Mouse (Mus musculus): ENCODE data around the gene Gtf3c1.
"Not testable (repeated sequence)": the region's sequence is repeated elsewhere in the genome, so short reads cannot be mapped to it uniquely, and the experiment has no call there.

Gene Gtf3c1

GRCm38 (mm10) chr7:125707593-125708022 is at the start of gene Gtf3c1, which contains the start of gene D430042O09Rik:
Gene Gtf3c1 (minus strand): TSS chr7:125707780.
Gene D430042O09Rik (plus strand): TSS chr7:125707888.
- peak; percentile 100 for DNase-seq (ENCODE audit: low spot score in 2 of 2)

GRCm38 (mm10) chr7:125756806-125757205 is 49.2 kb upstream of the Gtf3c1 start:
- DNase-seq (ENCODE audit: low spot score in 2 of 2) = no peak

GRCm38 (mm10) chr7:125753326-125753715 is 45.7 kb upstream of the Gtf3c1 start:
- DNase-seq (ENCODE audit: low spot score in 2 of 2) = no peak

- DNase-seq (ENCODE audit: low spot score in 2 of 2) = no peak
Observed at GRCm38 (mm10) chr7:125752699-125753325, 45.2 kb upstream of the Gtf3c1 start.

GRCm38 (mm10) chr7:125748186-125748585 is 40.6 kb upstream of the Gtf3c1 start:
- peak in 1 of 2 experiments; percentile 25 for DNase-seq (ENCODE audit: low spot score in 2 of 2)

GRCm38 (mm10) chr7:125747316-125747690 is 39.7 kb upstream of the Gtf3c1 start:
- no peak for DNase-seq (ENCODE audit: low spot score in 2 of 2)

- DNase-seq (ENCODE audit: low spot score in 2 of 2) = no peak
Observed at GRCm38 (mm10) chr7:125746621-125747315, 39.2 kb upstream of the Gtf3c1 start.

GRCm38 (mm10) chr7:125744774-125745173 is 37.2 kb upstream of the Gtf3c1 start:
- no peak for DNase-seq (ENCODE audit: low spot score in 2 of 2)

- DNase-seq (ENCODE audit: low spot score in 2 of 2) = no peak
Observed at GRCm38 (mm10) chr7:125741271-125741703, 33.7 kb upstream of the Gtf3c1 start.

GRCm38 (mm10) chr7:125740521-125740920 is 32.9 kb upstream of the Gtf3c1 start:
- DNase-seq (ENCODE audit: low spot score in 2 of 2) = no peak

GRCm38 (mm10) chr7:125736366-125737015 is 28.9 kb upstream of the Gtf3c1 start:
- DNase-seq (ENCODE audit: low spot score in 2 of 2) = no peak

- no peak for DNase-seq (ENCODE audit: low spot score in 2 of 2)
Observed at GRCm38 (mm10) chr7:125733791-125734190, 26.2 kb upstream of the Gtf3c1 start.

- no peak for DNase-seq (ENCODE audit: low spot score in 2 of 2)
Observed at GRCm38 (mm10) chr7:125731679-125732078, 24.1 kb upstream of the Gtf3c1 start.

- no peak for DNase-seq (ENCODE audit: low spot score in 2 of 2)
Observed at GRCm38 (mm10) chr7:125723189-125723972, 15.8 kb upstream of the Gtf3c1 start.

- DNase-seq (ENCODE audit: low spot score in 2 of 2) = no peak
Observed at GRCm38 (mm10) chr7:125722127-125722526, 14.5 kb upstream of the Gtf3c1 start.

GRCm38 (mm10) chr7:125721033-125721432 is 13.5 kb upstream of the Gtf3c1 start:
- DNase-seq (ENCODE audit: low spot score in 2 of 2) = no peak

- no peak for DNase-seq (ENCODE audit: low spot score in 2 of 2)
Observed at GRCm38 (mm10) chr7:125720370-125720769, 12.8 kb upstream of the Gtf3c1 start.

GRCm38 (mm10) chr7:125717612-125718011 is 10.0 kb upstream of the Gtf3c1 start:
- DNase-seq (ENCODE audit: low spot score in 2 of 2) = no peak

- no peak for DNase-seq (ENCODE audit: low spot score in 2 of 2)
Observed at GRCm38 (mm10) chr7:125716724-125717123, 9.1 kb upstream of the Gtf3c1 start.

- DNase-seq (ENCODE audit: low spot score in 2 of 2) = no peak
Observed at GRCm38 (mm10) chr7:125714803-125715202, 7.2 kb upstream of the Gtf3c1 start.

GRCm38 (mm10) chr7:125713542-125714055 is 6.0 kb upstream of the Gtf3c1 start:
- not testable (repeated sequence) for DNase-seq (ENCODE audit: low spot score in 2 of 2)

GRCm38 (mm10) chr7:125708100-125708499 is 520 bp upstream of the Gtf3c1 start:
- no peak for DNase-seq (ENCODE audit: low spot score in 2 of 2)

Data from frontal cortex, postnatal 36 days (tissue).